Mouse (Mus musculus): Measurements from ENCODE around the gene Arv1. TPM values are rescaled to one million over a fixed set of nuclear protein-coding genes. Genes with fewer than 3 reads are reported as not detected.
A peak's percentile ranks its signal among the peaks of the same experiment; 100 is the strongest.

Gene Arv1
- total and polyA plus RNA-seq, 3 experiments, result 9.7 to 22.0 (median 11.9) TPM

DNA sequence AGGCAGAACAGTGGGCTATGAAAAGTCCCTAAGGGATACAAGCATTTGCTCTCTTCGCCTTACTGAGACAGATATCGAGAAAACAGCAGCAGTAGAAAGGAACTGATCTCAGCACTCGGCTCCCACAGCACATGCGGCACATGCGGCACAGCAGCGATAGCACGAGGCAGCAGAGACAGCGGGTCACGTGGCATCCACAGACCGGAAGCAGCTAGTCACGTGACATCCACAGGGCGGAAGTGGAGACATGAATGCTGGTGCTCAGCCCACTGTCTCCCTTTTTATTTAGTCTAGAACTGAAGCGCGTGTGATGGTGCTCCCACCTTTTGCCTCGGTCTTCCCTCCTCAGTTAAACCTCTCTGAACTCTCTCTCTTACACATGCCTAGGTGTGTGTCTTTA is 61.3 kb downstream of the Arv1 start:
- TF ChIP-seq POLR2A (IDR thresholded peaks at IDR 0.05; ENCODE audit: low read depth, low read length) (no peak), USF2 (conservative IDR thresholded peaks at IDR 0.05; ENCODE audit: low read depth, low read length) (peak; percentile 49), BHLHE40 (IDR thresholded peaks at IDR 0.05; ENCODE audit: low read depth, low read length) (peak; percentile 39; the same call in 1 of the 2 replicates), MAX (IDR thresholded peaks at IDR 0.05; ENCODE audit: low read length) (0 out of 2 replicates have a peak, but pooled peaks have one; percentile 17), USF1 (IDR thresholded peaks at IDR 0.05; ENCODE audit: low read depth, low read length) (peak; percentile 57)
- Histone ChIP-seq H3K4me1 (ENCODE audit: control insufficient read depth in 1 of 2, insufficient read depth in 2 of 2) (peaks cover 0 to 5% of the 10 kb centered on the region in 2 experiments; a peak in 3 of 4 replicates), H3K27me3 (replicated peaks) (peaks cover 46% of the 10 kb centered on the region), H3K9ac (ENCODE audit: insufficient read depth, low read depth) (no peak overlapping the region), H3K79me2 (replicated peaks; ENCODE audit: control insufficient read depth, extremely low read depth, insufficient read depth, poor library complexity, severe bottlenecking) (no peaks in the 10 kb centered on the region), H3K4me2 (ENCODE audit: insufficient read depth, low read depth, poor library complexity, severe bottlenecking) (no peak overlapping the region), H3K27ac (ENCODE audit: insufficient read depth, low read depth) (no peak overlapping the region), H3K4me3 (replicated peaks in 1 of 3; ENCODE audit: low read depth in 2 of 3, low read length in 2 of 3, poor library complexity in 1 of 3) (no peak overlapping the region), H3K36me3 (replicated peaks in 1 of 2; ENCODE audit: control insufficient read depth in 1 of 2, insufficient read depth in 1 of 2, low read length in 1 of 2) (no peaks in the 10 kb centered on the region), H3K9me3 (replicated peaks; ENCODE audit: low read length) (no peaks in the 10 kb centered on the region)
- no peak for DNase-seq (ENCODE audit: extremely low read depth)
- dilution Hi-C loops (cut with MboI; ENCODE audit: extremely low pct_ligation_motif_present, extremely low pct_unique_long_range_greater_than_20kb, low sequenced_read_pairs) (no loop called here), in situ Hi-C loops (cut with MboI; ENCODE audit: low pct_ligation_motif_present, low pct_unique_long_range_greater_than_20kb, low sequenced_read_pairs) (no loop called here)

Other genes with a start within 250 kb of the Arv1 start
- gene Cog2, start 201.4 kb upstream of the Arv1 start, total RNA-seq (2012; rRNA removed), result 53.1 and 56.7 TPM in 2 replicates
- gene Cog2, start 201.4 kb upstream of the Arv1 start, total RNA-seq (2014; rRNA removed), result 37.7 and 41.8 TPM in 2 replicates
- gene Cog2, start 201.4 kb upstream of the Arv1 start, polyA plus RNA-seq (2012; ENCODE audit: insufficient read length, low read depth), result 55.5 and 62.6 TPM in 2 replicates
- gene Agt, start 152.4 kb upstream of the Arv1 start, total RNA-seq (2012; rRNA removed), result not detected in 2 replicates
- gene Agt, start 152.4 kb upstream of the Arv1 start, total RNA-seq (2014; rRNA removed), result not detected in 2 replicates
- gene Agt, start 152.4 kb upstream of the Arv1 start, polyA plus RNA-seq (2012; ENCODE audit: insufficient read length, low read depth), result not detected in 2 replicates
- gene Capn9, start 146.0 kb upstream of the Arv1 start, total RNA-seq (2012; rRNA removed), result not detected in 2 replicates
- gene Capn9, start 146.0 kb upstream of the Arv1 start, total RNA-seq (2014; rRNA removed), result not detected in 2 replicates
- gene Capn9, start 146.0 kb upstream of the Arv1 start, polyA plus RNA-seq (2012; ENCODE audit: insufficient read length, low read depth), result 0.10 TPM in 1 of 2 replicates, not detected in the other
- 3.4 and 5.7 TPM in 2 replicates for gene 2310022B05Rik, start 58.8 kb upstream of the Arv1 start, total RNA-seq (2012; rRNA removed)
- gene 2310022B05Rik, start 58.8 kb upstream of the Arv1 start, total RNA-seq (2014; rRNA removed), result 2.2 and 3.2 TPM in 2 replicates
- 7.1 and 7.8 TPM in 2 replicates for gene 2310022B05Rik, start 58.8 kb upstream of the Arv1 start, polyA plus RNA-seq (2012; ENCODE audit: insufficient read length, low read depth)
- 33.6 and 36.6 TPM in 2 replicates for gene Ttc13, start 156 bp upstream of the Arv1 start, total RNA-seq (2012; rRNA removed)
- 33.5 and 35.8 TPM in 2 replicates for gene Ttc13, start 156 bp upstream of the Arv1 start, total RNA-seq (2014; rRNA removed)
- 26.3 and 30.8 TPM in 2 replicates for gene Ttc13, start 156 bp upstream of the Arv1 start, polyA plus RNA-seq (2012; ENCODE audit: insufficient read length, low read depth)
- gene Fam89a, start 29.7 kb downstream of the Arv1 start, total RNA-seq (2012; rRNA removed), result 4.5 and 4.8 TPM in 2 replicates
- gene Fam89a, start 29.7 kb downstream of the Arv1 start, total RNA-seq (2014; rRNA removed), result 2.2 and 2.5 TPM in 2 replicates
- 3.7 and 4.9 TPM in 2 replicates for gene Fam89a, start 29.7 kb downstream of the Arv1 start, polyA plus RNA-seq (2012; ENCODE audit: insufficient read length, low read depth)
- gene Trim67, start 71.0 kb downstream of the Arv1 start, total RNA-seq (2012; rRNA removed), result 0.04 and 0.08 TPM in 2 replicates
- not detected in 2 replicates for gene Trim67, start 71.0 kb downstream of the Arv1 start, total RNA-seq (2014; rRNA removed)
- 0.04 TPM in 1 of 2 replicates, not detected in the other for gene Trim67, start 71.0 kb downstream of the Arv1 start, polyA plus RNA-seq (2012; ENCODE audit: insufficient read length, low read depth)
- 73.6 and 89.1 TPM in 2 replicates for gene Gnpat, start 140.9 kb downstream of the Arv1 start, total RNA-seq (2012; rRNA removed)
- 52.5 and 62.3 TPM in 2 replicates for gene Gnpat, start 140.9 kb downstream of the Arv1 start, total RNA-seq (2014; rRNA removed)
- 77.3 and 91.5 TPM in 2 replicates for gene Gnpat, start 140.9 kb downstream of the Arv1 start, polyA plus RNA-seq (2012; ENCODE audit: insufficient read length, low read depth)
- 47.6 and 61.6 TPM in 2 replicates for gene 2810004N23Rik, start 141.0 kb downstream of the Arv1 start, total RNA-seq (2012; rRNA removed)
- gene 2810004N23Rik, start 141.0 kb downstream of the Arv1 start, total RNA-seq (2014; rRNA removed), result 45.1 and 51.4 TPM in 2 replicates
- 75.7 and 76.8 TPM in 2 replicates for gene 2810004N23Rik, start 141.0 kb downstream of the Arv1 start, polyA plus RNA-seq (2012; ENCODE audit: insufficient read length, low read depth)
- gene Exoc8, start 175.6 kb downstream of the Arv1 start, total RNA-seq (2012; rRNA removed), result 11.2 and 13.6 TPM in 2 replicates
- gene Exoc8, start 175.6 kb downstream of the Arv1 start, total RNA-seq (2014; rRNA removed), result 9.4 and 10.7 TPM in 2 replicates
- 5.9 and 6.4 TPM in 2 replicates for gene Exoc8, start 175.6 kb downstream of the Arv1 start, polyA plus RNA-seq (2012; ENCODE audit: insufficient read length, low read depth)
- gene Sprtn, start 175.7 kb downstream of the Arv1 start, total RNA-seq (2012; rRNA removed), result 16.0 and 18.2 TPM in 2 replicates
- 19.2 and 23.0 TPM in 2 replicates for gene Sprtn, start 175.7 kb downstream of the Arv1 start, total RNA-seq (2014; rRNA removed)
- 23.4 and 26.5 TPM in 2 replicates for gene Sprtn, start 175.7 kb downstream of the Arv1 start, polyA plus RNA-seq (2012; ENCODE audit: insufficient read length, low read depth)
- 19.3 and 34.7 TPM in 2 replicates for gene Egln1, start 227.2 kb downstream of the Arv1 start, total RNA-seq (2012; rRNA removed)
- 24.7 and 31.0 TPM in 2 replicates for gene Egln1, start 227.2 kb downstream of the Arv1 start, total RNA-seq (2014; rRNA removed)
- 17.9 and 19.0 TPM in 2 replicates for gene Egln1, start 227.2 kb downstream of the Arv1 start, polyA plus RNA-seq (2012; ENCODE audit: insufficient read length, low read depth)

Measured in CH12.LX (cell line).